Mouse (Mus musculus) heart, adult 9 months (tissue): ENCODE data around the gene Gpsm1.
A peak's percentile ranks its signal among the peaks of the same experiment; 100 is the strongest.

Experiments used
- DNase-seq, 2 experiments: peaks; one replicate each; pipeline ENCODE4 v3.0.0; 2022; ENCODE audit warnings: low spot score in 2 of 2

Gpsm1 gene

DNA sequence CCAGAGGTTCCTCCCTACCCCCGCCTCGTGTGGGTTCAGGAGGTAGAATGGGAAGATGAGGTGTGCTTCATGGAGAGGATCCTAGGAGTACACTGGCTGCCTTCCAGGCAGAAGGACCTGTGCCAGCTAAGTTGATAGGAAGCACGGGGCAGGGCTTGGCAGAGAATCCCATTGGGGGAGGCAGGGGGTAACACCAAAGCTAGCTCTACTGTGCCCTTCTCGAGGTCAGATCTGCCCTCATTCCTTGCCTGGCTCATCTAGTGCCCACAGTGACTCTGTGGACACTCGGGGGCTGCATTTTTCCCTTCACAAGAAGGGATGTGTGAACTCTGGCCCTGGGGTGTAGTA, 23.9 kb downstream of the Gpsm1 start:
- DNase-seq: peak; percentile 76 to 88

DNA sequence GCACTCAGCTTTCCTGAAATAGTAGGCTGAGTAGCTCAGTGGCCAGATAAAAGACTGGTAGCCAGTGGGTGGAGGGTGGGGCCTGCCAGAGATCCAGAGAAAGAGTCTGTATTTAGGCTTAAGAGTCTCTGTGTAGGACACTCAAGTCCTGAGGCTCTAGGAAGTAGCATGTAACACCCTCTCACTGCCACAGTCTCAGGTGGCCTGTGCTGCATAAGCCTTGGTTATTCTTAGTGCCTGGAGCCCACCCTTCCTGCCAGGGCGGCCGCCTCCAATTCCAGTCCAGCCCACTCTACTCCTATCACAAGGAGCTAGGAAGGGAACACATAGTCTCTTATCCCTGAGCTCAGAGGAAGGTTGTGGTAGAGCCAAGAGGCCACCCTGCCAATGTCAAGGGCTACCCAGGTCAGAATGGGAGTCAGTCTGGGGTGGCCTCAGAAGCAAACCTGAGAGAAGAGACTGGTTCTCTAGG, 26.2 kb downstream of the Gpsm1 start:
- peak; percentile 61 to 74 for DNase-seq

DNA sequence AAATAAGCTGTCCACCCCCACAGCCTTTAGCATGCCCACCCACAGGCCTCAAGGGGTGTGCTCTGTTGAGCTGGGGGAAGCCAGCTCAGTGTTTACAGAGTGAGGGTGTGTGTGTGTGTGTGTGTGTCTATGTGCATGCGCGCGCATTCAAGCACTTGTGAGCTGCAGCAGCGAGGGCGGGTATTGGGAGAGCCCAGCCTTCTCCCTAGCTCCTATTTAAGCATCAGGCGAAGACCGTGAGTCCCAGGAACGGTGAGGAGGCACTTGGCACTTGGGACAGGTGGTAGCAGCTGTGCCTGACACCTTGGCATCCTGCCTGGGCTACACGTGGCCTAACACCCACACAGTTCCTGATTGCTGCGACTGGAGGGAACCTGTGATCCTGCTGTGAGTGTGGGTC, 26.7 kb downstream of the Gpsm1 start:
- DNase-seq: peak; percentile 83 to 85

DNA sequence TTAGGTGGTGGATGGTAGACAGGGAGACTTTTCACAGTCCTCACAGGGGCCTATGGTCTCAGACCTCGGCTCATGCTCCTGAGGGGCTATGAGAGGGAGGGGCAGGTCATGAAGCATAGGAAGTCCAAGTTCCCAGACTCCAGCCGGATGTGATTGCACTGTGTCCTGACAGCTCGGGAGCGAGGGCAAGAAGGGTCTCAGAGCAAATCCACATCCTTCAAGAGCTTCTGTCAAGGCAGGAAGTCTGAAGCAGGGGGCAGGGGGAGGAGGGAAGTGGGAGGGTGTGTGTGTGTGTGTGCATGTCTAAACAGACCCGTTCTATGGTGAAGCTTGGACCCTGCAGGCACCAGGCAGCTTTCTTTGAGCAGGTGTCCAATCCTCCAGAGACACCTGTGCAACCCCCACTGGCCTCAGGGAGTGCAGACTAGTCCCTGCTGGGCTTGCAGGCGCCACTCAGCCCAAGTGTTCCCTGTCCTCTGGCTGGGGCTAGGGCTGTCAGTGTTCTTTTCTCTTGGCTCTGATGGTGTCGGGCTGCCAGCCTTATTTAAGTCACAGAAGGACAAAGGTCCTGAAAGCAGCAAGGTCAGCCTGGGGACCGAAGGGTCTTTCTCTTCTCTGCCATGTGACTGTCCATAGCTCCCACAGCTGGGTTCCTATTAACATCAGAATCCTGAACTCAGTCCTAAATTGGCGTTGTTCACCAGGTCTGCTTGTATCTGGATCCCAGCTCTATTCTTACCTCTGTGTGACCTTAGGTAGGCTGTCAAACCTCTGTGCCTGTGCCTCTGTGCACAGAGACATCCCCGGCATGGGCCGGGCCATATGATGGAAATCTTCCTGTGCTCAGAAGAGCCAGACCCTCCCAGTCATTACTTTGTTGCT, 27.5 kb downstream of the Gpsm1 start:
- DNase-seq: no peak

DNA sequence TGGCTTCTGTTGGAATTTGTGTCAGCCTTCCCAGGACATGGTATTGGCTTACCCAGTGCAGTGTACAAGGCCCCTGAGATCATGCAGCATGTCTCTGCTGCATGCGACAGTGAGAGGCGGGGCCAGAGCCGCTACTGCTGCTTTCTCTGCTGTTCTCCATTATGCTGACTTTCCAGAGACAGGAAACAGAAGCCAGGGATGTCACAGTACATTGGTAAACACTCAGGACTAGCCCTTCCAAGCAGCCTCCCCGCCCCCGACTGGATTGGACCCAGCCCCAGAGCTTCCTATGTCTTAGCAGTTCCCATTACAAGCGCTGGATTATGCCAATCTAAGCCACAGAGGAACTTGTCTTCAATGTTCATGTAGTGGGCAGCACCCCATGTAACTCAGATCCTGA, 32.9 kb downstream of the Gpsm1 start:
- DNase-seq: no peak

DNA sequence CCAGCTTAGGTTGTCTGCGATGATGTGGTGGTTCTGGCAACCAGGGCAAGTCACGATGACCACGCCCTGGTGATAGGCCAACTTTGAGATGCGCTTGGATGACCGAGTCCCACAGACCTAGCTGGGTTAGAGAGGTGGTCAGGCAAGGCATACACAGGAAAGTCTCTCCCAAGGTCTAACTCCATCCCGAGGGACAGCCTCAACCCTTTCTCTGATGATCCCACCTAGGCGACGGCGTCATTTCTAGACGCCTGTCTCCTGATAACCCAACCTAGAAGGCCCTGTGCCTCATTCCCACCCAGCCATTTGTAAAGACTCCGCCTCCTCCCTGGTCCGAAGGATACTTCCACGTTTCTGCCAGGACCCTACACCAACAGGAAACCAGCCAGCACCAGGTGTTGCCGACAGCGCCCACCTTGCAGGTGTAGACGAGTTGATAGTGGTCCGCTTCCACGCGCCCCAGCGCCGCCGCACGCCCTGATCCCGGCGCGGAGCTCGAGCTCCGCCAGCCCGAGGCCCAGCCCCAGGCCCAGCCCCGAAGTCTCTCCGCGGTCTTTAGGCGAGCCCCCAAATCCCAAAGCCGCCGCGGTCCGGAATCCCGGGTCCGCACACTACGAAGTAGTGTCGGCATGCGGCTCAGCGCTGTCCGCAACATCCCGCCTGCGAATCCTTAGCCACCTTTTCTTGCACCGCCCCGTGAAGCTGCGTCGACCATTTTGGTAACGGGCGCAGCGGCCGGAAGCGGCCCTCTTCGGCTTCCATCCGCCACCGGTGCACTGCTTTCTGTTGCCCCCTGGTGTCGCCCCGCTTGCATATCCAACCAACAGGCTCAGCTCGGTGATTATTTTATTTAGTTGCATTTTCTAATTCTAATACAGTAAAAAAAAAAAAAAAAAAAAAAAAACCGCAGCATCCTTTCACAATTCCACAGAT, 36.3 kb downstream of the Gpsm1 start, which contains the start of gene Dnlz:
Gene Dnlz, minus strand, starts transcription at position 753 of the 933 bp plus-strand sequence.
- peak; percentile 85 to 92 for DNase-seq

DNA sequence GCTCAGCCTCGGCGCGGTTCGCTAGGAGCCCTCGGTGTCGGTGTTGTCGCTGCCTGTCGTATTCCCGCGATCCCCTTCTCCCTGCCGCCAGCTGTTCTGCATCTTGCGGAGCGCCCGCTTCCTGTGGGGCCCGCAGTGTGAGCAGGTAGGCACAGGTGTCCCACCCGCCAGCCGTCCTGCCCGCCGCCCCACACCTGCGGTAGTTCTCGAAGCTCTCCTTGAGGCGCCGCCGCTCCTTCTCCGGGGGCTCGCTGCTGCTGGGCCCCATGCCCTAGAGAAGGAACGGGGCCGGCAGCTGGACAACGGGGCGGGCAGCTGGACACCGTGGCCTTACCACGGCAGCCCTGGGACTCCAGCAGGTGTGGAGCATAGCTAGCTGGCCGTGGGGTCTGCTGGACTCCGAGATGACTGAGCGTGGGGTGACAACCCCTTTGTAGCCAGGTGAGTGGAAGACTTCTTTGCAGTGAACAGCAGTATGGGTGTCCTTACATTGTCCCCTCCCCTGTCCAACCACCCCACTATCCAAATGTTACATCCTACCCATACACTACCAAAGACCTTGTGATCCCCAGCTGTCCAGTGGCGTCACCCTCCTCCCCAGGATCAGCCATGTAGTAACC, 37.1 kb downstream of the Gpsm1 start:
- DNase-seq: no peak

DNA sequence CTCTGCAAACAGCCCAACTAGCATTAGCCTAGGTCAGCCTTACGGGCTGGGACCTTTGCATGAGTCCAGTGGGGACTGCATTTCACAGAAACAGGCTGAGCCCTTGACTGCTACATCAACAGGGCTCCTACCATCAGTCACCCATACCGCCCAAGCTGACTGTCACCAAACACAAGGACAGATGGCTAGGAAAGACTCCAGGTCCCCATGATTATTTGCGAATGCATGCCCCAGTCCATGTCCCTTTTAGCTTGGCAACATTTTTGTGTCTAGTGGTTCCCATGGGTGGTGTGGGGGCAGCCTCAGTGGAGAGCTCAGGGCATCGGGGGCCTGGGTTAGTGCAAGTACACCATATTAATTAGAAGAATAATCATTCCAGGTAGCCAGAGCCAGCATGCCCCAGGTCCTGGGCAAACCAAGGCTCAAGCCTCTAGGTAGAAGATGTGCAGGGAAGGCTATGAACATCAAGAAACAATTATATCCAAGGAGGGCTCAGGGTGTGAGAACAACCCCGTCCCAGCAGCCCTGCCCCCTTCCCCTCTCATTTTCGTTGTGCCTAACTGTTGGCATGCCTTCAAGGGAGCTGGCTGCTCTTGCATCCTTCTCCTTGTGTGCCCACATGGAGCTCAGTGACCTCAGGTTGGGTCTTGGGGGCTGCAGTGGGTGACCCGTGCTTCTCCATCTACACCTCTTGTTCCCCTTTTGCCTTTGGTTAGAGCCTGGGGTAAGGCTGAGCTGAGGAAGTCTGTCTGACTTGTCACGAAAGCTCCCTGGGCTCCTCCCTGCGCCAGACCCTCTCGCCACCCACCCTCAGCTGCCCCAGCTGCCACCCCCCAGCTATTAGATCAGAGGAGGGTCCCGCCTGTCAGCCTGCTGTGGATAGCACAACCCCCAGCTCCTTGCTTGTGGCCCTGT, 38.0 kb downstream of the Gpsm1 start:
- no peak for DNase-seq

DNA sequence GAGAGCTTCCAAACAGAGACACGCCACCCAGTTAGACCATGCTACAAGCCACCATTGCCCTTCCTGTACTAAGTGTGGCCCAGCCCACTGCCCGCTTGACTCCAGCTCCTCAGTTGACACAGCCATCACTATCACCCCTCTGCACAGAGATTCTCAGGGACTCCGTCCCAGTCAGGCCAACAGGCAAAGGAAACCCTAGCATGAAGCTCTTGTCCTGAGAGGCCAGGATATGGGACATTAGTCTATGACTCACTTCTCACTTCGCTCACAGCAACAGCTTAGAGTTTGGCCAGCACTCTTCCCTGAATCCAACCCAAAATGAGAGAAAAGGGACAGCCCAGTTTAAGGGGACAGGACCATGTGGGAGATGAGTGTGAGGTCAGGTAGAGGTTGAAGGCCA, 39.1 kb downstream of the Gpsm1 start:
- DNase-seq: no peak

DNA sequence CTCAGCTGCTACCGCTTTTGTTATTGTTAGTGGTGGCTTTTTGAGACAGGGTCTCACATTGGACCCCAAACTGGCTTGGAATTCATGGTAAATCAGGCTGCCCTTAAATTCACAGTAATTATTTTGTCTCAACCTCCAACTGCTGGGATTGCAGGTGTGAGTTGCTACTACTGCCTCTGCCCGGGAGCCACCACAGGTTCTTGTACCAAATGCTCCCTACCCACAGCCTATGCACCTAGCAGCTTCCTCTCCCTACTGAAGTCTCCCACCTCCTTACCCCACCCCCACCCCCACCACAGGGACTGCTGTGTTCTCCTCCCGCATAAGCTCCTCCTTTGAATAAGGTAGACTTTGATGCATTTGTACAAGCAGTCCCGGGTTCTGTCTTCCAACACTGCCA, 40.9 kb downstream of the Gpsm1 start:
- DNase-seq: no peak

DNA sequence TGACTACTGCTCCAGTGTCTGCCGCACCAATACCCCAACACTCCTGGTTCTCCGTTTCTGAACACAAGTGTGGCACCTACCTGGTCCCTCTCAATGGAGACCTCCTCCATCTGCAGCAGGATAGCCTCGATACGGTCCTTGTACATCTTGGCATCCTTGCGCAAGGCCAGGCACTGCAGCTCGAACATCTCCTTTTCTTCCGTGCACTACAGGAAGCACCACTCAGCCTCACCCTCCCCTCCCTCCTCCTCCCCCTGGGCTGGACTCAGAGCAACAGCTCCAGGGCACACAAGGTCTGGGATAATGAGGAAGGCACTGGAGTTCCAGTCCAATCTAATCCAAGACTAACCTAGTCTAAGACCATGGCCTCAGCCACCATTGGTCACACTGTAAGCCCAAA, 41.4 kb downstream of the Gpsm1 start:
- DNase-seq: no peak

DNA sequence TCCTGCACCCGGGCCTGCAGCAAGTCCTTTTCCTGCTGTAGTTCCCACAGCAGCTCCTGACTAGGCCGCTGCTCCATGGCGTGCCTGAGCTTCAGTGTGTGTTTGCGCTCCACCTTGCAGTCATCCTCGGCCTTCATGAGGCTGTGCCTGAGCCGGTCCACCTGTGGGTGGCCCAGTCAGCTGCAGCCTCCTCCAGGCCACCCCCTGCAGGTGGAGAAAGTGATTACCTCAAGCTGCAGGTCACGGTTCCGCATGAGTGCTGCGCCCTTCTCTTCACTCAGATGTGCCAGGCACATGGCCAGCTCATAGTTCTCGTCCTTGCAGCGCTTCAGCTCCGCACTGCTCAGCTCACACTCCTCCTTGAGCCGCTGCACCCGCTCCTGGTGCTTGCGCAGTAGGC, 42.2 kb downstream of the Gpsm1 start:
- DNase-seq: no peak

DNA sequence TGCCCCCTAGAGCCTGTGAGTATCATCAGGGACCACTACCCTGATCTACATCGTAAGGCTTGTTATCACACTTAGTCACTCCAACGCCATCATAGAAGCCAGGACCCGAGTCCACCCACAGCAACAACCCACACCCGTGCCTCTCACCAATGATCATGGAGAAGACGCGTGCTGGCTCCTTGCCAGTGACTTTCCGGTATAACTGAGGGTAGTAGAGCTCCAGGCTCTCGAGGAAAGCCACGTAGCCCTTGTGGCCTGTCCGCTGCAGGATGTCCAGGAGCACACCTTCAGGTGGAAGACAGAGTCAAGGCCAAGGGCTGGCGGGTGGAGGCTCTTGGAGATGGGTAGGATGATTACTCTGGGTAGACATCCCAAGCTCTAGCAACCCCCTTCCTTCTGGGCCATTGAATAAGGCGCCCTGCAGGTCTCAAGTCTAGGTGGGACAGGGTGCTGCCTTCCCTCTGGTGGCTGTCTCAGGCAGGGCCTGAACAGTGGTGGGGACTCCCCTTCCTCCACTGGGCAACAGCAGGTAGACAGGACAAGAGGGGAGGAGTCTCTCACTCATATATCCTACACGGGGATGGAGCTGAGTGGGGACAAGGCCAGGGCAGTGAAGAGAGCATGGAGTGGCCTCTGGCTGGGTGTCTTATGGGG, 43.5 kb downstream of the Gpsm1 start:
- no peak for DNase-seq

DNA sequence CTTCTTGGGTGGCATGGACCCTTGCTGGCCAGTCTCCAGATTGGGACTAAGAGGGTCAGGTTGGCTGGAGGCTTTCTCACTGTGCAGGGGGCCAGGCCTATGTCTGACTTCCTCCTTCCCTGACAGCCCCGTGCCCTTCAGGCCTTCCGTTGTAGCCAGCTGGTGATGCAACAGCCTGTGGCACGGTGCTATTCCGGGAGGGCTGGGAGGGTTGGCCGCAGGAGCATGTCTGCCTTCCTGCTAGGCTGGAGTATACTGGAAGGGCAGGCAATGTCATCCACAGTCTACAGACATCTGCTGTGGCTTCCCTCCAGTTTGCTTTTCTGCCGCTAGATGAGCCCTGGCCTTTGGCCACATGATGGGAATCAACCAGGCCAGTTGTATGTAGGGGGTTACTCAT, 44.7 kb downstream of the Gpsm1 start:
- DNase-seq: peak; percentile 52 to 55

DNA sequence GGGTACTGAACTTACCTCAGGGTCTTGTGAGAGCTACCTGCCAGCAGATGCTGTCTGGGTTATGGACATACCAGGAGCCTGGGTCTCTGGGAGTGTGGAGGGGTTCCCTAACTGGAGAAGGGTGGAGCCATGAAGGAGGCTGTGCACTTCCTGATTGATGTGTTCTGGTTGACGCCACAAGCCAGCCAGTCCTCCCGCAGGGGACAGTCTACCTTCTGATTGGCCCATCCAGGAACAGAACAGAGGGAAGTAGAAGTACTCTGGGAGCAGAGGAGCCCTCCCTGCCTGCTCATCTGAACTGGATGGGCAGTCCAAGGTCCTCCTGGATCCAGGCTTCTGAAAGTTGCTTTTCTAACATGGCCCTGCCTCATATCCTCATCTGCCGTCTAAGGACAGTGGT, 45.5 kb downstream of the Gpsm1 start, which contains the start of gene Card9:
Gene Card9, minus strand, starts transcription at position 147 of the 400 bp plus-strand sequence.
- peak in 1 of 2 experiments; percentile 61 for DNase-seq

DNA sequence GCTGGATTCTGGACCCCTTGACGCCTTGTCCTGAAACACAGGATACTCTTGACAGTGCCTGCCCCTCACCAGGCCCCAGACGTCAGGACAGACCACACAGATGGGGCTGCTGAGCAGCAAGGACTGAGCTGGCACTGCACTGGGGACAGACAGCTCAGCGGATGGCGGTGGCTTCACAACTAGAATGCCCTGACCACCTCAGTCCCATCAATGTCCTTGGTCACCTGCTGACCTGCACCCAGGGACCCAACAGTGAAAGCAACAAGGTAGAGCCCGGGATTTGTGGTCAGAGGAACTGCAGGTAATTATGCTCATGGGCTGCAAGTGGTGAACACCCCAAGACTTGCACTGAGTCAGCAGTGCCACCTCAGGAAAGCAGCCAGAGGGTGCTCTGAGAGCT, 47.7 kb downstream of the Gpsm1 start:
- no peak for DNase-seq

DNA sequence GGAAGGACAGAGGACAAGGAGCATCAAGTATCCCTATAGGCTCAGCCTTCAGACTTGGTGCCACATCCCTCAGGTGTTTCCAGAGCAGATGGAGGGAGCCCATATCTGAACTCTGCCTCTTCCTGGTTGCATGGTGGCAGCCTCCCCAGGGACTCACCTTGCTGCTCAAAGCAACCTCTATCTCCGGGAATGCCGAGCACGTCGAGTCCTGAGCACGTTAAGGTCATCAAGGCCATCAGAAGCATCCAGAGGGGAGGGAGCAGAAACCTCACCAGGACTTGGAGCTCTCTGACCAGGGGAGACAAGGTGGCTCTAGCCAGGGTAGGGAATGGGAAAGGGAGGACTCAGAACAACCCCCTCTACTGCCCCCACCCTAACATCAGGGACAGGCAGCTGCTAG, 48.2 kb downstream of the Gpsm1 start:
- DNase-seq: no peak

DNA sequence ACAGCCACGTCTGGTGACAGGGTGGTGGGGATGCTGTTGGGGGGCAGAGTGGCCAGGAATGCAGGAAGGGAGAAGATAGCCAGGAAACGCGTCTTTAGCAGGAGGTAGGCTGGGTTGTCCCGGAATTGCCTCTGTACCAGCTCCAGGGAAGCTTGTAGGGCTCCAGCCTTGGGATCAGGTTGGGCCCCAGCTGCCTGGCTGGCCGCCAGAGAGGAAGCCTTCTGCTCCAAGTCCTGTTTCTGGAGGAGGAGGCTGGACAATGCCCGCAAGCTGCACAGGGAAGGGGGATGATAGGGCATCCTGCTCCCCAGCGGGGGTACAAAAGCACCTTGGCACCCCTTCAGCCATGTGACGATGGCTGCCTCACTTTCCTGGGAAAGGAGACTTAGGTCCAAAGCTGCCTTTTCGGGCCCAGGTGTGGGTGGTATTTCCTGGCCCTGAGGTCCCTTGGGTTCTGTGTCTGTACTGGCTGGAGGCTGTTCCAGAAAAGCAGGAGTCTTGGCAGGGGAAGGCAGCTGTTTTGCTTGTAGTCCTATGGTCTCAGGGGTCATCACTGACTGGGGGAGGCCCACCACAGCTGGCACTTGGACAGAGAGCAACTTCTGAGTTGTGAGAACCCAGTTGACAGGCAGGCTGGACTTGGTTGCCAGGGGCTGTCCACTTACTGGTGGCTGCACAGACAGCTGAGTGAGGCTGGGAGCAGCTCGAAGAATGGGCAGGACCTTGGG, 49.6 kb downstream of the Gpsm1 start:
- peak; percentile 81 to 83 for DNase-seq

DNA sequence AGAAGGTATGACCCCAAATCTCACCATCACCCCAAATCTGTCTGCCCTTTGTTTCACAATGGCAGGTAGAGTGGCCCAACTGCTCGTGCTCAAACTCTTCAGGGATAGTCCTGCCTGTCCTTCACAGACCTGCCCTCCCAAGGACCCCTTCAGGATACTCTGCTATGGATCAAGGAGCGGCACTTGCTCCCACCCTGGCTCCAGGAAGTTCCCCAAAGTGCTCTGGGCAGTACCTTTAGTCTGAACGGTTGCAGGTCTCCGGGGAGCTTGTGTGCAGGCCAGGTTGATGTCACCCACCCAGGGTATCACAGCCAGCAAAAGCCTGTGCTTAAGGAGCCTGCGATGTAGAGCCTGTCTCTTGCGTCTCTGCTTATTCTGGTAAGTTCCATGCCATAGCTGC, 52.6 kb downstream of the Gpsm1 start:
- DNase-seq: no peak

DNA sequence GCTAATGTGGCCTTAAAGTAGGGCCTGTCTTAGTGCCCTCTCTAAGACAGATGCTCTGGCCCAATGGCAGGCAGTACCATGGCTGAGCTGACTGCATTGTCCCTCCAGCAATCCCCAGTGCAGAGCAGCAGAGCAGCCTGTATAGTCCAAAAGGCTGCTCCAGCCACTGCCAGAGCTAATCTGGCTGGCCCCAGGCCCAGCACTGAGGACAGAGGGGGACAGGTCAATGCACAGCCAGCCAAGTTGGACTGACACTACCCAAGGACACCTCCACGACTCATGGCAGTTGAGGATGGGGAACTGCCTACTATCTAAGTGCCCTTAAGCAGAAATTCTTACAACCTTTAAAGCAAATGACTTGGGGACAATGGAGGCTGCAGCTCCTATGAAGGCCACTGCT, 53.3 kb downstream of the Gpsm1 start:
- DNase-seq: peak; percentile 67 to 71
